In genomic region chr12:58423581-58423980, GRCm38 (mm10) we compare ENCODE assay signal across 27 mouse cellular contexts.
A peak's percentile ranks its signal among the peaks of the same experiment; 100 is the strongest.
DNase-seq lines count a peak whose midpoint lies in the region; ATAC-seq and TF ChIP-seq lines count a peak whose summit lies in the region.
"Had no signal": no experiment of that assay in that cellular context is flagged by ENCODE, and none has a peak within 500 bp of the region (broad histone marks: within the 10 kb centered on the region; RNA-seq: fewer than 3 reads in every experiment).

No protein-coding gene starts in this region.

- no peak for TF ChIP-seq POLR2A in limb, embryonic 14.5 days (IDR thresholded peaks at IDR 0.05; ENCODE audit: borderline replicate concordance, extremely low read depth, insufficient read depth, insufficient read length)

- TF ChIP-seq EP300 in lung, postnatal 0 days (IDR thresholded peaks at IDR 0.05): no peak

- H3K4me1 ChIP-seq in kidney, postnatal 0 days (replicated peaks; ENCODE audit: insufficient read depth, low read length): no peaks in the 10 kb centered on the region
- H3K4me1 ChIP-seq in midbrain, embryonic 11.5 days (ENCODE audit: control insufficient read depth, insufficient read depth, low read length): no peaks in the 10 kb centered on the region
- no peaks in the 10 kb centered on the region for H3K4me1 ChIP-seq in midbrain, embryonic 10.5 days
- peaks cover 22% of the 10 kb centered on the region for H3K4me1 ChIP-seq in limb, embryonic 14.5 days (ENCODE audit: control insufficient read depth, insufficient read depth, low read length)
- no peaks in the 10 kb centered on the region for H3K4me1 ChIP-seq in lung, postnatal 0 days (ENCODE audit: insufficient read depth, low read depth, low read length)
- H3K4me1 ChIP-seq: embryonic facial prominence, embryonic 12.5 days; forebrain, embryonic 10.5 days; forebrain, embryonic 13.5 days; heart, embryonic 12.5 days; heart, embryonic 15.5 days; hindbrain, embryonic 10.5 days; hindbrain, embryonic 13.5 days had no signal

- no peak for DNase-seq in frontal cortex, postnatal 25 days (ENCODE audit: low spot score in 2 of 2)
- peak; percentile 15 for DNase-seq in kidney, postnatal 0 days (ENCODE audit: low spot score)
- no peak for DNase-seq in kidney, postnatal 36 days
- DNase-seq in midbrain, embryonic 11.5 days (ENCODE audit: low spot score, missing footprints): peak; percentile 19
- no peak for DNase-seq in midbrain, embryonic 10.5 days (ENCODE audit: low spot score)
- no peak for DNase-seq in limb, embryonic 14.5 days (ENCODE audit: low spot score)
- no peak for DNase-seq in lung, postnatal 0 days (ENCODE audit: low spot score)
- DNase-seq: adrenal gland, adult 2 months; adrenal gland, postnatal 14 days; cerebellum, adult 18-20 months; cerebellum, adult 9-10 months; cerebellum, postnatal 14 days; gastrocnemius, postnatal 25 days; heart, adult 18-20 months; heart, postnatal 10 days; heart, postnatal 36 days had no signal

- no peak overlapping the region for H3K4me2 ChIP-seq in kidney, postnatal 0 days (ENCODE audit: low read length)
- H3K4me2 ChIP-seq in midbrain, embryonic 11.5 days: no peak overlapping the region
- no peak overlapping the region for H3K4me2 ChIP-seq in limb, embryonic 14.5 days (replicated peaks; ENCODE audit: low read depth, low read length, severe bottlenecking)
- no peak overlapping the region for H3K4me2 ChIP-seq in lung, postnatal 0 days (replicated peaks; ENCODE audit: low read depth, low read length)
- H3K4me2 ChIP-seq: embryonic facial prominence, embryonic 12.5 days; forebrain, embryonic 13.5 days; heart, embryonic 12.5 days; heart, embryonic 15.5 days; hindbrain, embryonic 13.5 days had no signal

- peak; percentile 58 for ATAC-seq in frontal cortex, adult (ENCODE audit: low TSS enrichment)
- ATAC-seq in kidney, postnatal 0 days (replicated peaks; ENCODE audit: low FRiP score, low read depth): no peak
- ATAC-seq in midbrain, embryonic 11.5 days (ENCODE audit: low FRiP score): no peak
- peak; percentile 55; the same call in 1 of the 2 replicates for ATAC-seq in limb, embryonic 14.5 days (ENCODE audit: low FRiP score, low read depth)
- ATAC-seq in lung, postnatal 0 days: no peak
- ATAC-seq: CD4-positive, CD25-positive, alpha-beta regulatory T cell, adult 4 months; forebrain, embryonic 13.5 days; forebrain, embryonic 16.5 days; hindbrain, embryonic 16.5 days had no signal

- H3K36me3 ChIP-seq in kidney, postnatal 0 days (ENCODE audit: insufficient read depth, low read length): no peaks in the 10 kb centered on the region
- no peaks in the 10 kb centered on the region for H3K36me3 ChIP-seq in midbrain, embryonic 11.5 days (ENCODE audit: control insufficient read depth, insufficient read depth, low read length)
- H3K36me3 ChIP-seq in midbrain, embryonic 10.5 days: no peaks in the 10 kb centered on the region
- no peaks in the 10 kb centered on the region for H3K36me3 ChIP-seq in limb, embryonic 14.5 days (ENCODE audit: control insufficient read depth, insufficient read depth, low read length)
- no peaks in the 10 kb centered on the region for H3K36me3 ChIP-seq in lung, postnatal 0 days (ENCODE audit: insufficient read depth, low read length)
- H3K36me3 ChIP-seq: embryonic facial prominence, embryonic 12.5 days; forebrain, embryonic 10.5 days; heart, embryonic 12.5 days; heart, embryonic 15.5 days; hindbrain, embryonic 10.5 days; hindbrain, embryonic 13.5 days had no signal

- TF ChIP-seq CTCF in kidney, postnatal 0 days (IDR thresholded peaks at IDR 0.05; ENCODE audit: low read depth): no peak
- TF ChIP-seq CTCF in lung, postnatal 0 days (IDR thresholded peaks at IDR 0.05): no peak

- 6% methylated on average over 1 of the region's 1 CpGs for WGBS in kidney, postnatal 0 days
- 62% methylated on average over 1 of the region's 1 CpGs for WGBS in midbrain, embryonic 11.5 days
- WGBS in midbrain, embryonic 10.5 days: 59% methylated on average over 1 of the region's 1 CpGs
- 5% methylated on average over 1 of the region's 1 CpGs for WGBS in limb, embryonic 14.5 days
- 17% methylated on average over 1 of the region's 1 CpGs for WGBS in lung, postnatal 0 days

- no peak overlapping the region for H3K4me3 ChIP-seq in kidney, postnatal 0 days (replicated peaks; ENCODE audit: low read depth, low read length)
- H3K4me3 ChIP-seq in midbrain, embryonic 11.5 days (ENCODE audit: low read depth, low read length): no peak overlapping the region
- H3K4me3 ChIP-seq in midbrain, embryonic 10.5 days: no peak overlapping the region
- no peak overlapping the region for H3K4me3 ChIP-seq in limb, embryonic 14.5 days (replicated peaks; ENCODE audit: low read length)
- no peak overlapping the region for H3K4me3 ChIP-seq in lung, postnatal 0 days (ENCODE audit: low read depth, low read length)
- H3K4me3 ChIP-seq: embryonic facial prominence, embryonic 12.5 days; forebrain, embryonic 10.5 days; forebrain, embryonic 13.5 days; heart, embryonic 12.5 days; heart, embryonic 15.5 days; hindbrain, embryonic 10.5 days; hindbrain, embryonic 13.5 days had no signal

- H3K9me3 ChIP-seq in kidney, postnatal 0 days (replicated peaks; ENCODE audit: low read length): no peaks in the 10 kb centered on the region
- no peaks in the 10 kb centered on the region for H3K9me3 ChIP-seq in midbrain, embryonic 11.5 days (ENCODE audit: control insufficient read depth, low read length)
- no peaks in the 10 kb centered on the region for H3K9me3 ChIP-seq in midbrain, embryonic 10.5 days (replicated peaks)
- H3K9me3 ChIP-seq in limb, embryonic 14.5 days (ENCODE audit: control insufficient read depth, low read length): no peaks in the 10 kb centered on the region
- no peaks in the 10 kb centered on the region for H3K9me3 ChIP-seq in lung, postnatal 0 days (ENCODE audit: low read length)
- H3K9me3 ChIP-seq: embryonic facial prominence, embryonic 12.5 days; forebrain, embryonic 10.5 days; forebrain, embryonic 13.5 days; heart, embryonic 12.5 days; heart, embryonic 15.5 days; hindbrain, embryonic 10.5 days; hindbrain, embryonic 13.5 days had no signal

- no peak overlapping the region for H3K9ac ChIP-seq in kidney, postnatal 0 days (ENCODE audit: low read depth, low read length)
- H3K9ac ChIP-seq in midbrain, embryonic 11.5 days (ENCODE audit: low read length): no peak overlapping the region
- H3K9ac ChIP-seq in limb, embryonic 14.5 days (ENCODE audit: low read depth, low read length, severe bottlenecking): no peak overlapping the region
- no peak overlapping the region for H3K9ac ChIP-seq in lung, postnatal 0 days (replicated peaks; ENCODE audit: low read depth)
- H3K9ac ChIP-seq: embryonic facial prominence, embryonic 12.5 days; forebrain, embryonic 13.5 days; heart, embryonic 12.5 days; heart, embryonic 15.5 days; hindbrain, embryonic 13.5 days had no signal

- no peaks in the 10 kb centered on the region for H3K27me3 ChIP-seq in kidney, postnatal 0 days (ENCODE audit: insufficient read depth, low read length)
- no peaks in the 10 kb centered on the region for H3K27me3 ChIP-seq in midbrain, embryonic 11.5 days (ENCODE audit: control insufficient read depth, insufficient read depth, low read length)
- no peaks in the 10 kb centered on the region for H3K27me3 ChIP-seq in midbrain, embryonic 10.5 days (ENCODE audit: low read depth, poor library complexity, severe bottlenecking)
- no peaks in the 10 kb centered on the region for H3K27me3 ChIP-seq in limb, embryonic 14.5 days (ENCODE audit: control insufficient read depth, insufficient read depth, low read length)
- no peaks in the 10 kb centered on the region for H3K27me3 ChIP-seq in lung, postnatal 0 days (replicated peaks; ENCODE audit: insufficient read depth, low read length)
- H3K27me3 ChIP-seq: embryonic facial prominence, embryonic 12.5 days; forebrain, embryonic 13.5 days; heart, embryonic 12.5 days; heart, embryonic 15.5 days; hindbrain, embryonic 13.5 days had no signal

- no peak overlapping the region for H3K27ac ChIP-seq in kidney, postnatal 0 days
- no peak overlapping the region for H3K27ac ChIP-seq in midbrain, embryonic 11.5 days (ENCODE audit: low read depth, low read length)
- no peak overlapping the region for H3K27ac ChIP-seq in midbrain, embryonic 10.5 days (replicated peaks)
- no peak overlapping the region for H3K27ac ChIP-seq in limb, embryonic 14.5 days (replicated peaks; ENCODE audit: low read depth, low read length)
- H3K27ac ChIP-seq in lung, postnatal 0 days (ENCODE audit: low read length): no peak overlapping the region
- H3K27ac ChIP-seq: embryonic facial prominence, embryonic 12.5 days; forebrain, embryonic 10.5 days; forebrain, embryonic 13.5 days; heart, embryonic 15.5 days; hindbrain, embryonic 10.5 days; hindbrain, embryonic 13.5 days had no signal

Comparison
In these comparisons a context has a peak if more than half of its experiments do, and no peak if none do; other contexts are left out.
1. DNase-seq: peak in kidney, postnatal 0 days (single experiment) and midbrain, embryonic 11.5 days (single experiment); none in frontal cortex, postnatal 25 days (0 of 2), kidney, postnatal 36 days (0 of 2), midbrain, embryonic 10.5 days (single experiment), limb, embryonic 14.5 days (single experiment) and lung, postnatal 0 days (single experiment).
2. ATAC-seq: peak in frontal cortex, adult (single experiment) and limb, embryonic 14.5 days (single experiment); none in kidney, postnatal 0 days (single experiment), midbrain, embryonic 11.5 days (single experiment) and lung, postnatal 0 days (single experiment).